Mouse (Mus musculus): ENCODE measurements around the gene Sptan1. TPM values are rescaled to one million over a fixed set of nuclear protein-coding genes. Genes with fewer than 3 reads are reported as not detected.

Sptan1 gene
- total and polyA plus RNA-seq, 2 experiments from 2014 or later: 192 to 918 TPM

- Histone ChIP-seq H3K9ac (no peak overlapping the region), H3K27ac (ENCODE audit: low read depth, low read length) (no peak overlapping the region), H3K9me3 (ENCODE audit: low read length) (no peaks in the 10 kb centered on the region), H3K27me3 (ENCODE audit: insufficient read depth, low read length) (no peaks in the 10 kb centered on the region), H3K4me3 (ENCODE audit: low read depth, low read length) (no peak overlapping the region), H3K4me1 (ENCODE audit: insufficient read depth) (peaks cover 8% of the 10 kb centered on the region; the same call in 1 of the 2 replicates), H3K36me3 (ENCODE audit: insufficient read depth) (peaks cover under 1% of the 10 kb centered on the region; the same call in 1 of the 2 replicates), H3K4me2 (ENCODE audit: low read depth) (no peak overlapping the region)
- no peak for ATAC-seq
- 50% methylated on average over 3 of the region's 3 CpGs for WGBS
- DNase-seq: no peak
- no peak for TF ChIP-seq CTCF (IDR thresholded peaks at IDR 0.05; ENCODE audit: low read depth)
These were observed 98.9 kb downstream of the Sptan1 start for GRCm38 (mm10) chr2:30064298-30064697.

- Histone ChIP-seq H3K9me3 (ENCODE audit: low read length) (no peaks in the 10 kb centered on the region), H3K27me3 (ENCODE audit: insufficient read depth, low read length) (no peaks in the 10 kb centered on the region), H3K4me3 (ENCODE audit: low read depth, low read length) (peak overlapping the region; percentile 99), H3K4me1 (ENCODE audit: insufficient read depth) (peaks cover 8% of the 10 kb centered on the region; the same call in 1 of the 2 replicates), H3K9ac (peak overlapping the region; percentile 94), H3K36me3 (ENCODE audit: insufficient read depth) (peaks cover 13% of the 10 kb centered on the region), H3K27ac (ENCODE audit: low read depth, low read length) (peak overlapping the region; percentile 95), H3K4me2 (ENCODE audit: low read depth) (peak overlapping the region; percentile 74)
- 3% methylated on average over 49 of the region's 101 CpGs for WGBS
- peak; percentile 96 for DNase-seq
- peak; percentile 95 for ATAC-seq
- no peak for TF ChIP-seq CTCF (IDR thresholded peaks at IDR 0.05; ENCODE audit: low read depth)
These were observed 100.9 kb downstream of the Sptan1 start for GRCm38 (mm10) chr2:30066046-30066901.

- peak overlapping the region; percentile 74 for H3K4me2 ChIP-seq (ENCODE audit: low read depth)
- no peak for TF ChIP-seq CTCF (IDR thresholded peaks at IDR 0.05; ENCODE audit: low read depth)
- no peaks in the 10 kb centered on the region for H3K27me3 ChIP-seq (ENCODE audit: insufficient read depth, low read length)
- DNase-seq (peak; percentile 64), ATAC-seq (peak; percentile 47)
- no peaks in the 10 kb centered on the region for H3K9me3 ChIP-seq (ENCODE audit: low read length)
- peaks cover 13% of the 10 kb centered on the region for H3K36me3 ChIP-seq (ENCODE audit: insufficient read depth)
- H3K9ac ChIP-seq: peak overlapping the region; percentile 94
- peak overlapping the region; percentile 99 for H3K4me3 ChIP-seq (ENCODE audit: low read depth, low read length)
- 2% methylated on average over 50 of the region's 69 CpGs for WGBS
- peaks cover 4% of the 10 kb centered on the region; the same call in 1 of the 2 replicates for H3K4me1 ChIP-seq (ENCODE audit: insufficient read depth)
- peak overlapping the region; percentile 95 for H3K27ac ChIP-seq (ENCODE audit: low read depth, low read length)
These were observed 101.9 kb downstream of the Sptan1 start for GRCm38 (mm10) chr2:30067031-30067888.

GRCm38 (mm10) chr2:30067962-30068361, 102.6 kb downstream of the Sptan1 start:
- DNase-seq (no peak), ATAC-seq (no peak)
- TF ChIP-seq CTCF (IDR thresholded peaks at IDR 0.05; ENCODE audit: low read depth): no peak
- Histone ChIP-seq H3K4me2 (ENCODE audit: low read depth) (peak overlapping the region; percentile 74), H3K4me3 (ENCODE audit: low read depth, low read length) (peak overlapping the region; percentile 99), H3K27ac (ENCODE audit: low read depth, low read length) (no peak overlapping the region; the same call in 1 of the 2 replicates), H3K36me3 (ENCODE audit: insufficient read depth) (peaks cover 19% of the 10 kb centered on the region), H3K4me1 (ENCODE audit: insufficient read depth) (peaks cover 4% of the 10 kb centered on the region; the same call in 1 of the 2 replicates), H3K27me3 (ENCODE audit: insufficient read depth, low read length) (no peaks in the 10 kb centered on the region), H3K9ac (peak overlapping the region; percentile 94), H3K9me3 (ENCODE audit: low read length) (no peaks in the 10 kb centered on the region)
- WGBS: 10% methylated on average over 7 of the region's 7 CpGs

GRCm38 (mm10) chr2:30072875-30073274, 107.5 kb downstream of the Sptan1 start:
- TF ChIP-seq CTCF (IDR thresholded peaks at IDR 0.05; ENCODE audit: low read depth): no peak
- Histone ChIP-seq H3K27ac (ENCODE audit: low read depth, low read length) (no peak overlapping the region), H3K9me3 (ENCODE audit: low read length) (no peaks in the 10 kb centered on the region), H3K27me3 (ENCODE audit: insufficient read depth, low read length) (no peaks in the 10 kb centered on the region), H3K4me2 (ENCODE audit: low read depth) (no peak overlapping the region), H3K4me1 (ENCODE audit: insufficient read depth) (no peaks in the 10 kb centered on the region), H3K36me3 (ENCODE audit: insufficient read depth) (peaks cover 31% of the 10 kb centered on the region), H3K4me3 (ENCODE audit: low read depth, low read length) (no peak overlapping the region), H3K9ac (no peak overlapping the region)
- DNase-seq: no peak
- 67% methylated on average over 7 of the region's 7 CpGs for WGBS
- no peak for ATAC-seq

- Histone ChIP-seq H3K36me3 (ENCODE audit: insufficient read depth) (peaks cover 31% of the 10 kb centered on the region), H3K4me1 (ENCODE audit: insufficient read depth) (no peaks in the 10 kb centered on the region), H3K4me2 (ENCODE audit: low read depth) (no peak overlapping the region), H3K27ac (ENCODE audit: low read depth, low read length) (no peak overlapping the region), H3K9me3 (ENCODE audit: low read length) (no peaks in the 10 kb centered on the region), H3K9ac (no peak overlapping the region), H3K27me3 (ENCODE audit: insufficient read depth, low read length) (no peaks in the 10 kb centered on the region), H3K4me3 (ENCODE audit: low read depth, low read length) (no peak overlapping the region)
- 82% methylated on average over 3 of the region's 3 CpGs for WGBS
- no peak for DNase-seq
- TF ChIP-seq CTCF (IDR thresholded peaks at IDR 0.05; ENCODE audit: low read depth): no peak
- ATAC-seq: no peak
These were observed 107.9 kb downstream of the Sptan1 start for GRCm38 (mm10) chr2:30073285-30073684.

Measured in forebrain, postnatal 0 days (tissue).